Mouse (Mus musculus) embryo, embryonic 10.5 days (tissue): ENCODE measurements at regions not wholly inside any gene's neighbourhood (a gene's known extent, or its start where the extent isn't known, plus 50 kb on each side); places are given as distances from the start of the nearest gene placed in this dataset.

Experiments
- DNase-seq: peaks from one replicate; pipeline ENCODE4 v3.0.0-alpha.2; 2015; ENCODE audit warnings: low spot score

DNA sequence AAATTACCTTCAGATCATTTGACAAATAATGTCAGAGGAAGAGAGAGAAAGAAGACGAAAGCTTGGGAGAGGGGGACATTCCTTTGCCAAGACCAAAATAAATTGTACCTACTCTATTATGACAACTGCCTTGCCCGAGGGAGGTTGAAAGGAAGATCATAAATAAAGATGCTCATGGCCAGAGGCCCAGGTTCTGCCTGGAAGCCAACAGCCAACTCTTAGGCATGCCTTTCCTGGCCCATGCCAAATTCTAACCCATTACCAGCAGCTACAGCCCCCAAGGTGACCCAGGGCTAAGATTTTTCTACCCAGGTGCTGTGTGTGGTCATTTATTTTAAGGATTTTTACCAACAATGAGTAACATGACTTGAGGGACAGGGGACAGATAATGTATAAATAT lies 54.9 kb downstream of the Cbln1 start:
- no peak for DNase-seq

DNA sequence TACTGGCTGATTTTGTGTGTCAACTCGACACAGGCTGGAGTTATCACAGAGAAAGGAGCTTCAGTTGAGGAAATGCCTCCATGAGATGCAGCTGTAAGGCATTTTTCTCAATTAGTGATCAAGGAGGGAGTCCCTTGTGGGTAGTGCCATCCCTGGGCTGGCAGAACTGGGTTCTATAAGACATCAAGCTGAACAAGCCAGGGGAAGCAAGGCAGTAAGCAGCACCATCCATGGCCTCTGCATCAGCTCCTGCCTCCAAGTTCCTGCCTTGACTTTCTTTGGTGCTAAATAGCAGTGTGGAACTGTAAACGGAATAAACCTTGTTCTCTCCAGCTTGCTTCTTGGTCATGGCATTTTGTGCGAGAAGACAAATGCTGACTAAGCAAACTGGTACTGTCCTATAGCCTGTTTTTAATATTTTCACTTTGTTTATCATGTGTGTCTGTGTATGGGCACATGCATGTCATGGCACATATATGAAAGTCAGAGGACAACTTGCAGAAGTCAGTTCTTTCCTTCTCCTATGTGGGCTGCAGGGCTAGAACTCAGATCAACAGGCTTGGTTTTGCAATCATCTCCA lies 57.3 kb downstream of the Cbln1 start:
- DNase-seq: no peak

DNA sequence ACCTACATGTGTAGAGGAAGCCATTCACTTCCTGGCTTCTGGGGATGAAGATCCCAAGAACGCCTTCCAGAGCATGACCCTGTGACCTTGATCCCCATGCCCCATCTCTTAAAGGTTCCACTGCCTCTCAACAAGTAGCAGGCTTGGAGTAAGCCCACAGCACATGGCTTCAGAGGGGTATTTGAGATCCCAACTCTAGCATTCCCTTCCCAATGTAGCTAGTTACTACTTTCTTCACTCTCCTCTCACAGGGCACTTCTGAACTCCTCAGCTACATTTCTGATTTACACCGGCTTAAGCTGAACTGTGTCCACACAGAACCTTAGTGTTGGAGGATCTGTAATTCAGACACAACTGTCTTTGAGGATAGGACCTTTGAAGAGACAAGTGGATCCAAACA lies 83.4 kb downstream of the Cbln1 start:
- DNase-seq: no peak

DNA sequence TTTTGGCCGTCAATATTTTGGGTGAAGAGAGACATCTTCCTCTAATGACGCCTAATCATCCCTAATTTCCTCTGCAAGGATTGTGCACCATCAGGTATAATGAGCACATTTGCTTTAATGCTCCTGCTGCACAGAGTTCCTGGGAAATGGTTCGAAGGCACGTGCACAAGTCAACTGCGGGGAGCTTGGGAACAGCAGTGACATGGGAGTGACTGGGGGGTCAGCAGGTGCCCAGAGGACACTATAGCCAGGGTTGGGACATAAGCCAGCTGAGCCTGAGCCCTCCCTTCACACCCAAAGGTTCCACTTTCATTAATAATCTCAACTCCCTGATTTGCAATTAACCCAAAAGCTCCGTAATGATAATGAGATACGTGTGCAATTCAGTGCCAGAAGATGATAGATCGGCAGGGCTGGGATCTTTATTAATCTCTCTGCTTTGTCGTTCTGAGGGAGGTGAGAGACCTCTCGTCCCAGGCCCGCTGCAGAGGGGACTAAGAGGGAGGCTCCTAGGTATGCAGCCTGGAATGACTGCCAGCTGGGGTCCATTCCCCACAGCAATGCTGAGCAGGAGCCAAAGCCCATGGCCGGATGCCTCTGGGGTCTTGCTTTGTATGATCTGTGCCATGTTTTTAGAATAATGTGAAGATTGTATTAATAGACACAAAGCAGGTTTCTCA lies 88.7 kb downstream of the Cbln1 start:
- DNase-seq: no peak

DNA sequence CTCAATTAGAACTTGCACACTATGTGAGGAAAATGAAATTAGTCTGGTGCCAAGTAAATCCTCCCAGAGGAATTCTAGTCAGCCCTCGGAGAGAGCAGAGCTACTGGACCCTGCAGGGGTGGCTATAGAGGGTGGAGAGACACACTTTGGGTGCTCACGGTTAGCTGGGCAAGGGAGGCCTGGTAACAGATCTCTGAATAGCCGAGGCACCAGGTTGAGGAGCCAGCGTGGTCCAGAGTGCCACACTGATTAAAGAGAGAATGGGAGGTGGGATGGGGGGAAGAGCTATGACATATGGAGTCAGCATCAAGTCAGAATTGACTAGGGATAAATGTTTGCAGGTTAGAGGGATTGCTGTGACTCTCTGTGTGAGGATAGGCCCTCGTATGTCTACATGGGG lies 90.1 kb downstream of the Cbln1 start:
- DNase-seq: no peak

DNA sequence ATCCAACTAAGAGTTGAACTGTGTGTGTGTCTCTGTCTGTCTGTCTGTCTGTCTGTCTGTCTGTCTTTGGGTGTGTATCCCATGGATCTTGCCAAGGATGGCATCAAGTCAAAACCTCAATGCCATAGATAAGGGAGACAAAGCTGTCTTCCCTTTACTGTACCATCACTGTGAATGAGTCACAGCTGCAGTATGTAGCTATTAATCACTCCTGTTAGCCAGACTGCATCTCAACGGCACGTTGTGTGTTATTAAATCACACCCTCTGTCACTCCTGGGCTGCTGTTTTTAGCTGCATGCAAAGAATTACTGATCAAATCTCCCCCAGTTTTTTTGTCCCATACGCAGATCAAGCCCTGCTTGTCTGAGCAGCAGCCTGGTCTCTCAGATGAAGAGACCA lies 91.6 kb downstream of the Cbln1 start:
- DNase-seq: no peak

DNA sequence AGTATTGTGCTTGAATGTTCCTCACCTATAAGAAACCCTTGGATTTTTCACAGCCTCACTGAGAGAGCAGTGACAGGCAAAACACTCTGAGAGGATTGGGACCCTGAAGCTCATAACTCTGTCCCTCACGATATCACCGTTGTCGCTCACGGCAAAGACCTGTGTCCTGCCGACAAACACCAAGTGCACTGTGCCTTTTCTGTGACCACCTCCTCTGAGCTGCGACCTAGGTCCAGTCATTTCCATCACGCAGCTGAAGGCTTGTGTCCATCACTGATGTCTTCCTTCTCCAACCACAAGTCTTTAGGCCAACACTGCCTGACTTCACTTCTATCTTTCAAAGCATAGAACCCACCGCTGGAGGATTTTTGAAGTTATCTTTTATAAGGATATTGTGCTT lies 93.1 kb downstream of the Cbln1 start:
- DNase-seq: no peak

DNA sequence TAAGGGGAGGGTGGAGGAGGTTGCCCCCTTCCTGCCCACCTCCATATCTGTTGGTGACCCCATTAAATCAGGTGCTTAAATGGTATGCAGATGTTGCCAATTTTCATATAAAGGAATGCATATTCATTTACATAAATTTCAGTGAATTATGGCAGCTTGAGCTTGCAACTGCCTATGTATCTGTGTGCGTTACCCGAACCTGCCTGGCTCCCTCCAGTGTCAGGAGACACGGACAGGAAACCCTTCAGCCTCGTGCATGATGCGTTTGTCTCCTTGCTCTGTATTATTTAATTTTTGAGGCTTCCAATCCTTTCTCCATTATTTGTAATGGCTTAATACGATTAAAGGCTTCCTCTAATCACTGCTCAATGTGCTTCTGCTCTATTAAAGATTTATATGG lies 98.4 kb downstream of the Cbln1 start:
- DNase-seq: no peak

DNA sequence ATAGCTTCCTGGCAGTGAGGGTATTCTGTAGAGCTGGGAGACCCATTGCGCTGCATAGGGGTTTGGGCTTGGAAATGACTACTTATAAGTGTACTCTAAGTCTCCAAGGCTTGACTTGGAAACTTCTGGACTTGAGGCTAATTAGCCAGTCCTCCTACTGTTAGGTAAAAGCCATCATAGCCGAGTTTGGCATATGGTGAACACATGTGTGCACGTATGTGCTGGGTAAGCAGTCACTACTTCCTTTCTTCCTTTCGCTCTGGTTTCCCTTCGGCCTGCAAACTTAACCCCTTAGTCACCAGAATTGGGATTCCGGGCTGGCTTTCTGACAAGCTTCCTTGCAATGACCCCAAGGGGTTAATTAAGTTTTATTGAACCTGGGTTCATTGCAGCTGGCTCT lies 98.9 kb downstream of the Cbln1 start:
- peak; percentile 73 for DNase-seq

DNA sequence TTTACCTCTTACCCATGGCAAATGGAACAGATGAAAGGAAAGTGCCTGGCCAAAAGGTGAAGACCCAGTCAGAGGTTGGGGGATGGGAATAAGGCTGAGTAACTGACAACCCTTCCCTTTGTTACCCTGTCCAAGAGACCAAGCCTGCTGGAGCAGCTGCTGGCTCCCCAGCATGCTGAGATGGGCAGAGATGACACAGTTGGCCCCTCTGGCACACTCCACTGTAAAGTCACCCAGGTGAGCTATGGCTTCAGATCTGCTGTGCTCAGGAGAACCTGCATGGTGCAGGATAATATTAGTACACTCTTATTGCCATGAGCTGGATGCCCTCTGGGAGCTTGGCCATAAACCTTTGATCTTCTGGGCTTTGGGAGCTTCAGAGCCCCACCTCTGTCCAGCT lies 100.3 kb downstream of the Cbln1 start:
- no peak for DNase-seq

DNA sequence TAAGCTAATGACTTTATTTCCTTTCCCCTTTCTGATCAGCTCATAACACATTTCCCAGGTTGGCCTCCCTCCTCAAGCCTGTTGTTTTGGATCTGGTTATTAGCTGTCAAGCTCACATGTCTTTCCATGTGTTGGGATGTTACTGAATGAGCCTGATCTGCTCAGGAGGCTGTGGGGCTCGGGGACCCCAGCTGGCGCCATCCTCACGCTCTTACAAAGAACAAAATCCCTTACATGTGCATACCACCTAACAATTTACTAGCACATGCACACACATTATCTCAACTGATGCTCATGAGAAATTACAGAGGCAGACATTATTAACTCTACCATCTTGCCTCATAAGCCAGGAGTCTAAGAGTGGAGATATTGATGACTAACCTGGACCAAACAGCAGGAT lies 102.2 kb downstream of the Cbln1 start:
- DNase-seq: no peak

DNA sequence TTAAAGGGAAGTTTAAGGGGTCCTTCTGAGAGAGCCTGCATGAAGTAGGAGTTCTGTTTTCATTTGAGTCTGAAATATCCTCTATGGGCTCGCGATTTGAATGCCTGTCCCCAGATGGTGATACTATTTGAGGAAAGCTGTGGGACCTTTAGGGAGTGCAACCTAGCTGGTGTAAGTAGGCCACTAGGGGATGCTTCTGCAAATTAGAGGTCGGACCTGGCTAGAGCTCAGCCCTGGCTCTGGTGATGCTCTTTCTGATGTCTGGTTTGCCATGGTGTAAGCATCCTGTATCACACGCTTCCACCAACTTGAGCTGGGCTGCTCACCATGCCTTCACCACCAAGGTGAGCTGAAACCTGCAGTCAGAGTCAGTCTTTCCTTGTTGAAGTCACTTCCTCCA lies 121.9 kb downstream of the Cbln1 start:
- no peak for DNase-seq

DNA sequence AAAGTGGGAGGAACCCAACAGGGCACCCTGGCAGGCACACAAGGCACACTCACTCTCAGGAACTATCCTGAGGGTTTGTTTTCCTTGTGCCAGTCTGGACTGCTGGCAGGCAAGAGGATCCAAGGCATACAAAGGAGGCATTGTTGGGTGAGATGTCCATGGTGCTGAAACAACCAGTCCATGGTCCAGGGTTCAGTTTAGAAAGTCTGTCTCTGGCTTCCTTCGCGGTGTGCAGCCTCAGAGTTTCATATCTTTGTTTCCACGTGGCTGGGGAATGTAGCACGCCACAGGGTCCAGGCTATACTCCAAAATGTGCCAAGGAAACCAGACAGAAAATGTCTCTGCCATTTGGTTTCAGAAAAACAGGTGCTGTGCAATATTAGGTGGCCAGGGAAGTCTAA lies 122.6 kb downstream of the Cbln1 start:
- peak; percentile 71 for DNase-seq

DNA sequence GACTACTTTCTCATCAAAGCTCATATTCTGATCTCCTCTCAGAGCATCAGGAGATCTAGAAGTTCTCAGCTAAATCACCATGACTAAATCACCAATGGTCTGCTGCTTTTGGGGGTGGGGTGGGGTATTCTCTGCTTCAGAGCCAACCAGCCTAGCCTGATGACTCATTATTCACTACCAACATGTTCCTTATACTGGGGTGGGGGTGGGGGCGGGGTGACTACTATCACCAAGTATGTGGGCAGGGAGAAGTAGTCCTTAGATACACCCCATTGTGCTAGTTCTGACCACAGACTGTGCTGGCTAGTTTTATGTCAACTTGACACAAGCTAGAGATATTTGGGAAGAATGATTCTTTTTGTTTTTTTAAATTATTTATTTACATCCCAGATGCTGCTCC lies 143.0 kb downstream of the Cbln1 start:
- no peak for DNase-seq

DNA sequence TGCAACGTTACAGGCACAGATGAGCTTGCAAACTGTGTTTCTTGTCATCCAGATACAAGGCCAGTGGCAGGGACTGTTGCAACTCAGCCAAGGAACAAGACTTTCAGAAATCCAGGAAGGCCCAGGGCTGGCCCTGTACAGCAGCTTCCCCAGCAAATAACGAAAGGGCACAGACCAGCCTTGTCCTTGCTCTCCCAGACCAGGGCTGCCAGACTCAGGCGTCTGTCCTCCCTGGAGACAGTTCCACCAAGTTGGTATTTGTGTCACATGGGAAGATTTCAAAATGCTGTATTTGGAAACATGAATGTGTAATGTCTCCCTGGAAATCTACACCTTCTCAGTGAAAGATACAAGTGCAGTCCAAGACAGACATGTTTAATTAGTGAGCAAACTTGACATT lies 157.8 kb downstream of the Cbln1 start:
- DNase-seq: no peak

DNA sequence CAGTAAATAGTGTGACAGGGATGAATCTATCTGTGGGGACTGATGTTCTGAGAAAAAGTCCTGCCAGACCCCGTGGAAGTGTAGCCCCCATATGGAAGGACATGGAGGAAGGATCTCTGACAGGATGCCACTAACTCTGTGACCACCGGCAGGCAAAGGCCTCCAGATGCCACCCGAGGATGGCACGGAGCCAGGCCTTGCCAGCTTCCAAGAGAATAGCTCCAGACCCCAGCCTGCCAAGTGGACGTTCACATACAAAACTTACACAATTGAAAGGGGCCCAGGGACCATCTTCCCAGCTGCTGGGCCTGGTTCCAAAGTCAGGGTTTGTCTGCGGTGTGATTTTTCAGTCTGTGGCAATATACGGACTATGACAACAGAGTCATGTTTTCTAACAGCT lies 161.1 kb downstream of the Cbln1 start:
- no peak for DNase-seq

DNA sequence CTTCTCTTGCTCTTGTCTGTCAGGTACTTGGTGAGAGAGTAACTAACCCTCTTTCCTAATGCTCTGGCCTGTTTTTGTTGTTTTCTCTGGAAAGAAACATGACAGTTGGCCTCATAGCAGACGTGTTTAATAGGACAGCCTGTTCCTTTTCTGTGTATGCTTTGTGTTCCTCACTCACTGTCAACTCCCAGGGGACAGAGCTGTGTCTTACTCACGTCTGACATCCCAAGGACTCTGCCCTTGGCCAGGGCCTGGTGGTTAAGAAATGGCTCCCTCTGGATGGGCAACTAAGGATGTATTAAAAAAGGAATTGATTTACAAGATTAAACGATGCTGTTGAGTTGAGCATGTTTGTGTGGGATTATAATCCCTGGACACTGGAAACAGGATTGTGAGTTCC lies 164.1 kb downstream of the Cbln1 start:
- DNase-seq: no peak

DNA sequence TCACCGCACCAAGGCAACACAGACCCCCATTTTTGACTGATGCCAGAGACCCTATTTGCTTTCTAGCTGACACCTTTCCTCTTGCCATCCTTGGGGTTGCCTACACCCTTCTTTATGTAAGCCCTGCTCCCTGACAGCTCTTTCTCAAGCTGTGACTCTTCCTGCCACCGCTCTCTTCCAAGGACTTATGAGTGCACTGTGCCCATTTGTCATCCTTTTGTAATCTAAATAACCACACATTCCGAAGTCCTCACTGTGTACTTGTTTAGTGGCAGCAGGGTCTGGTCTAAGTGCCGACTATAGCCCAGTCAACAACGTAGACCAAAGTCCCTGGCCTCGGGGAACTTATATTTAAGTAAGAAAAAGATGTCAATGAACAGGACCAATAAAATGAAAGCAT lies 167.4 kb downstream of the Cbln1 start:
- no peak for DNase-seq

DNA sequence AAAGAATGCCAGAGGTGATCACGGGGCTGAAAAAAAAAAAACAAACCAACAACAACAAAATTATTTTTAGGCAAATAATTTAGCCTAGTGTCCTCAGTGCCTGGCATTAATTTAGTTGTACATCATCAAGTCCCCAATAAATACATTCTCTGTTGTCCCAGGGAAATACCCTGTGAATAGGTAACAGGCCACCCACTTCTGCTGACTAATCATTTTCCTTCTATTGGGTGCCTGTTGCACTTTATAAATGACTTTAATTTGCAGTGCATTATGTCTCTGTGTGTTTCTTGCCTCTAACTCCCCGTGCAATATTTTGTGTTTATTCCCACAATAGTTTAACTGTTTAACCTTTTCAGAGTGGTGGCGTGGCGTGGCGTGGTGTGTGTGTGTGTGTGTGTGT lies 168.9 kb downstream of the Cbln1 start:
- DNase-seq: no peak

DNA sequence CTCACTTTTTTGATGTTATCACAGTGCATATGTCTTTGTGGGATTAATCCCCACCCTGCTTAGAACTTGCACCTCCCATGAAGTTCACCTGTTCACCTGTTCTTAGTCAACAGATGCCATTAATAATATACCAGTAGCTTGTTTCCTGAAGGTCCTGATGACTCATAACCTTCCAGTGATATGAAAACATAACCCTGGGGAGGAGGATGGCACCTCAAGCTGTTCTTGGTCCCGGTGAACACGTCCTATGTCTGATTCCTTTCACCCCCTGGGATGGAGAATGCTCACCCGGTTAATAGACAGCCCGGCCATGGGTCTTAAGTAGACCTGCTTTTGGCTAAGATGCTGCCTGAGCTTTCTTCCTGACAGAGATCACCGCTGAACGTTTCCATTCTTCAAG lies 174.6 kb downstream of the Cbln1 start:
- no peak for DNase-seq

DNA sequence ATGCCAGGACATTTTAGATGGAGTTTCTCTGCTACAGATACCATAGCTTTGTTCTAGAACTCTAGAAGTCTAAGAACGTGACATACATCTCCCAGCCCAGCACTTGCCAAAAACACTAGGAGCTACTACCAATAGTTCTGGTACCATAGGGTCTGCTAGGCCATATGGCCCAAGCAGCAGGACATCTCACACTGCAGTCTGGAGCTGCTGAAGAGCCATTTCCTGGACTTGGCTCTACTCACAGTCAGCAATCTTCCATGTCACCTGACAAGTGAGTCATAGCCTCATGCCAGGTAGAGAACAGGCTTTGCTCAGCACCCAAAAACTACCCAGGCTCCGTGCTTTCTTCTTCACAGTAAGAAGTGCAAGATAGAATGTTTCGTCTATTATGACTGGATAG lies 175.1 kb downstream of the Cbln1 start:
- no peak for DNase-seq

DNA sequence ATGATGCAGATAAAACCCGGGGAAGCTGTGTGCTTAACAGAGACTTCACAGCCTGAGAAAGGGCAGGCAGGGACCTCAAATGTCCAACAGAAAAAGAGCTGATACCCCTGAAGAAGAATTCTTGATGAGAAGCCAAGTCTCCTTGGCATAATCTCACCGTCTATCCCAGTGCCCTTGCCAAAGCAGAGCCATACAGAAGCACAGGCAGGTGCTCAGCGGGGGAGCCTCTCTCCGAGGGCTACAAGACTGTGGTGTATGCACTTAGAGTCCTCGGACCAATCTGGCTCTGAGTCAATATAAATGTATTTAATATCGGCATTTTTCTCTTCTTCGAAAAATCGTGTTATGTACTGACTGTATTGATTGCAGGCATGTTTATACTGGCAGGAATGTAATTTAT lies 186.3 kb downstream of the Cbln1 start:
- no peak for DNase-seq

DNA sequence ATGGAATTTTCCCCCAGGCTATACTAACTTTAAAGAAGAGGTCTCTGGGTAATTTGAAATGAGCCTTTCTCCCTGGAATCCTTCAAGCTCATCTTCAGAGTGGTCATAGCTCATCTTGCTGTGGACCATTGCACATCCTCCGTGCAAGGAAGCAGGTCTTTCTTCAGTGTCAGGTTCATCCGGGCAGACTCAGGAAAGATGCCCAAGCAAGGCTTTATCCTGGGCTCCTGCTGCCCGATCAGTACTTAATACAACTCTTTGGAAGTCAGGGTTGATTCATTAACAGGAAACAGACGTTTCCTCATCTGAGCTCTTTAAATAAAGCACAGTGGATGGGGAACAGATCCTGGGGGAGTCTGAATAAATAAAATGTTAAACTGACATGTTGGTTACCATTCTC lies 188.1 kb downstream of the Cbln1 start:
- DNase-seq: peak; percentile 6

DNA sequence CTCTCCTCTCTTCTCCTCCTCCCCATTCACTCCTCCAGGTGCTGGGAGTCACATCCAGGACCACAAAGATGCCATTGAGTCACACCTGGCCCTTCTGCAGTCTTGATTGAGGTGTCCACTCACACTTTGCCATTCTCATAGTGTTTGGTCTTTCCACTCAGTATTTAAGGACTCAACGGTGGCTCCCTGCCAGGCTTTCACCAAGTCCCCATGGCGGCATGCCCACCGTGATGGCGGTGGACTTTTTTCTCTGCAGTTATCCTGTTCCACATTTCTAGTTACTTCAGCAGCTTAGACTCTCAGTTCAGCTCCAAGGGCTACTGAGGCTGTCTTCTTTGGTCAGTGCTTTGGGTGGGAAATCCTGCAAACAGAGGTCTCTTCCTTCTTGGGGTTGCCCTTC lies 189.9 kb downstream of the Cbln1 start:
- DNase-seq: no peak

DNA sequence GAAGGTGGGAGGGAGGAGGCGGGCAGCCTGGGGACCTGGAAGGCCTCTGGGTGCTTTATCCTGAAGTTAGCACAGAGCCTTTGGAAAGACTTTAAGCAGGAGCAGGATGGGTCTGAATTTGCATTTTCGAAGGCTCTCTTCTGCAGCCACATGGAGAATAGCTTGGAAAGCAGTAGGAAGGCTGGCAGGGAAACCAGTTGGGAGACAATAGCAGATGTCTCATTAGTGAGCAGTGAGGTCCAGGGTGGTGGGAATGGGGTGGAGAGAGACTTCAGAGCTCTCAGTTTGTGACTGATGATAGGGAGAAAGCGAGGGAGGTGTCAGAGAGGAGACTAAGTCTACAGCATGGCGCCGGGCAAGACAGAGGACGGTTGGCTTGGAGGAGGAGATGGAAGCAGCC lies 199.1 kb downstream of the Cbln1 start:
- no peak for DNase-seq
